Mouse (Mus musculus) liver, adult 2 months (tissue): ENCODE results near the gene Leprot. TPM values are rescaled to one million over a fixed set of nuclear protein-coding genes. Genes with fewer than 3 reads are reported as not detected.

Experiments
- DNase-seq: peaks from one replicate; pipeline ENCODE4 v3.0.0-alpha.2; 2011; ENCODE audit warnings: low read depth, low spot score; ENCODE audit errors: extremely low read depth
- H3K27ac ChIP-seq: fragments of 200-500 bp; replicated peaks from 2 replicates; pipeline ENCODE4 v1.5.1; 2012; ENCODE audit warnings: low read depth, mild to moderate bottlenecking, control low read depth, inconsistent platforms, low read length; ENCODE audit not compliant: insufficient read depth
- H3K27me3 ChIP-seq: fragments of 200-500 bp; 2 replicates; pipeline ENCODE4 v1.6.1; 2012; ENCODE audit warnings: mild to moderate bottlenecking, moderate library complexity, low read length, inconsistent platforms; ENCODE audit not compliant: control insufficient read depth, insufficient read depth
- H3K36me3 ChIP-seq: fragments of 200-500 bp; 2 replicates; pipeline ENCODE4 v1.6.1; 2012; ENCODE audit warnings: low read length, inconsistent platforms; ENCODE audit not compliant: control insufficient read depth, insufficient read depth
- H3K4me1 ChIP-seq: fragments of 200-500 bp; 2 replicates; pipeline ENCODE4 v1.6.1; 2011; ENCODE audit warnings: low read length; ENCODE audit not compliant: control insufficient read depth, insufficient read depth
- H3K4me3 ChIP-seq: fragments of 200-500 bp; 2 replicates; pipeline ENCODE4 v1.5.1; 2011; ENCODE audit warnings: low read depth, mild to moderate bottlenecking, control low read depth, low read length, moderate library complexity; ENCODE audit not compliant: insufficient read depth
- H3K79me2 ChIP-seq: fragments of 200-500 bp; 2 replicates; pipeline ENCODE4 v1.6.1; 2012; ENCODE audit warnings: inconsistent platforms, mild to moderate bottlenecking, low read length, moderate library complexity; ENCODE audit not compliant: control insufficient read depth, insufficient read depth
- H3K9ac ChIP-seq: fragments of 200-500 bp; 2 replicates; pipeline ENCODE4 v1.6.1; 2012; ENCODE audit warnings: low read depth, mild to moderate bottlenecking, control low read depth, inconsistent platforms, low read length
- CTCF ChIP-seq: fragments of 200-500 bp; IDR thresholded peaks from 2 replicates; pipeline ENCODE4 v1.5.1; 2011; ENCODE audit warnings: low read depth, low read length, control low read depth
- POLR2A ChIP-seq: fragments of 200-500 bp; IDR thresholded peaks from 2 replicates; pipeline ENCODE4 v1.6.1; 2011; ENCODE audit warnings: low read length, control low read depth; ENCODE audit not compliant: insufficient read depth; ENCODE audit errors: extremely low read depth
- WGBS: fragments of 180-500 bp; shearing (Covaris S2); methylation state at CpG from one replicate; pipeline ENCODE4 v1.1.7; 2018; 5-methylcytosine and 5-hydroxymethylcytosine counted together
- polyA plus RNA-seq: library from polyadenylated mRNA; depleted of rRNA; stranded (reverse); fragments of >200 nt; gene quantifications from 2 replicates; pipeline ENCODE4 v1.2.3, GENCODE M21; 2012
- total RNA-seq: library from RNA; depleted of rRNA; stranded (reverse); fragments of >200 nt; gene quantifications from 2 replicates; pipeline ENCODE4 v1.2.3, GENCODE M21; 2014

Gene Leprot
- total and polyA plus RNA-seq, 2 experiments = 16.8 to 18.7 TPM

DNA sequence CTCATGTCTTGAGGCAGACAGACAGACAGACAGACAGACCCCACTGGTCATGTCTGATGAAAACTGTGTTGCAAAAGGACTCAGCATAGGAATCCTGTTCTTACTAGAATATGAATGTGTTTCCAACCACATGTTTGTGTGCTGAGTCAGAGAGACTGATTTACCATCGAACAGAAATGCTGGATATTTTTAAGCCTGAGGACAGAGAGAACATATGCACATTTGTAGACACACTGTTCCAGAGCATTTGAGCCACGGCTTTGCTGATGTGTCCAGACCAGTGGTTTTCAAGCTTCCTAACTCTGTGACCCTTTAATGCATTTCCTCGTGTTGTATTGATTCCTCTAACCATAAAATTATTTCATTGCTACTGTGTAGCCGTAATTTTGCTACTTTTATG, 4.3 kb upstream of the Leprot start:
- no peak for DNase-seq

DNA sequence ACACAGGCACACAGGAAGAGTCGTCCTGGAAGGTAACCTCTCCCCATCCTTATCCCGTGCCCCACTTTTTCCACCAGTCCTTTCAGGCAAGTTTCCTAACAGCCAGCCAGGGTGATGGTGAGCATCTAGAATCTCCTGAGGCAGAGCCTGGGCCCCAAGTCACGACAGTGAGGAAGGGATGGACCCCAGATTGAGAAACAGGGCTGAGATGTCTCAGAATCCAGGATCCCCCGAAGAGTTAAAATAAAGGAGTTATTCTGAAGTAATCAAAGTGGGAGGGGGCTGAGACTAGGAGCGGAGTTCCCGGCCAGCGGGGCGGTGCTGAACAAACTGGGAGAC, 692 bp upstream of the Leprot start:
- H3K4me1 ChIP-seq = peaks cover 3% of the 10 kb centered on the region; the same call in 1 of the 2 replicates
- no peaks in the 10 kb centered on the region for H3K36me3 ChIP-seq
- WGBS = 1% methylated on average over 8 of the region's 8 CpGs
- peaks cover 2% of the 10 kb centered on the region; the same call in 1 of the 2 replicates for H3K79me2 ChIP-seq
- DNase-seq = no peak
- peak overlapping the region; percentile 56 for H3K9ac ChIP-seq
- TF ChIP-seq POLR2A (no peak), CTCF (no peak)
- H3K27me3 ChIP-seq = no peaks in the 10 kb centered on the region
- peak overlapping the region; percentile 28 for H3K27ac ChIP-seq
- peak overlapping the region; percentile 49 for H3K4me3 ChIP-seq

More for the DNA sequence above, 4.3 kb upstream of the Leprot start:
- H3K79me2 ChIP-seq = no peaks in the 10 kb centered on the region
- no peak overlapping the region for H3K27ac ChIP-seq
- H3K36me3 ChIP-seq = no peaks in the 10 kb centered on the region
- no peaks in the 10 kb centered on the region for H3K27me3 ChIP-seq
- H3K9ac ChIP-seq = no peak overlapping the region
- no peak overlapping the region for H3K4me3 ChIP-seq
- H3K4me1 ChIP-seq = no peaks in the 10 kb centered on the region; the same call in 1 of the 2 replicates
- TF ChIP-seq CTCF = no peak
- TF ChIP-seq POLR2A = no peak
- 76% methylated on average over 4 of the region's 4 CpGs for WGBS

DNA sequence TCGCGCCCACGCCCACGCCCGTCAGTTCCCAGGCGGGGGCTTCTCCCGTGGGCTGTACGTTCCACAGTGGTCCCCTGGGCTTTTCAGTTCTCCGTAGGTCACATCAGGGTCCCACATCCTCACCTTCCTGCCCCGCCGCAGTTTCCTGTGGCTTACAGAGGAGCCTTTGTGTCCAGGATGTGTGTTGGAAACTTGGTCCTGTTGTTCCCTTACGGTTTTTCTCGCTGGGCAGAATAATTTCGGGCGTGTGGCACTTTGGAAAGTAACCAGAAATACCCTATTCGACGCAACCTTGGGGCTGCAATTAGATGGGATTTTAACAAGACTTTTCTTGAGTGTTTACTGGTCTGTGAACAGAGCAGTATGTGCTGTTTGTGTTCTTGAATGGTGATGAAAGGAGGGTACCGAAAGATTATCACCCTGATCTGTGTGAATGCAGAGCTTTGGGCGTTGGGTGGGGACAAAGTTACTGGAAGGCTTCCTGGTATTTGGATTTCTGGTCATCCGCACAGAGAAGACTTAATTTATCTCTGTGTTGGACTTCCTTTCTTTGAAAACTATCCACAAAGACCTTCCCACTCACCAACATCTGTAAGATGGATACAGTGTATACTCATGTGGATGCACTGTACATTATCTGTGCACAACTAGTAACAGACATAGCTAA, 591 bp downstream of the Leprot start:
- H3K4me1 ChIP-seq = peaks cover 3% of the 10 kb centered on the region; the same call in 1 of the 2 replicates
- WGBS = under 1% methylated on average over 20 of the region's 20 CpGs
- no peaks in the 10 kb centered on the region for H3K36me3 ChIP-seq

GRCm38 (mm10) chr4:101648745-101649144, 1.2 kb downstream of the Leprot start:
- Histone ChIP-seq H3K79me2 (peaks cover 2% of the 10 kb centered on the region; the same call in 1 of the 2 replicates), H3K27ac (no peak overlapping the region), H3K4me1 (peaks cover 3% of the 10 kb centered on the region; the same call in 1 of the 2 replicates), H3K9ac (no peak overlapping the region), H3K4me3 (no peak overlapping the region), H3K27me3 (no peaks in the 10 kb centered on the region), H3K36me3 (no peaks in the 10 kb centered on the region)
- DNase-seq = no peak
- TF ChIP-seq CTCF (no peak), POLR2A (no peak)
- 70% methylated on average over 1 of the region's 1 CpGs for WGBS

More for the DNA sequence above, 591 bp downstream of the Leprot start:
- peak overlapping the region; percentile 98 for H3K9ac ChIP-seq
- H3K79me2 ChIP-seq = peaks cover 2% of the 10 kb centered on the region; the same call in 1 of the 2 replicates
- TF ChIP-seq CTCF (no peak), POLR2A (no peak)
- peak overlapping the region; percentile 95 for H3K27ac ChIP-seq
- no peaks in the 10 kb centered on the region for H3K27me3 ChIP-seq
- peak overlapping the region; percentile 96 for H3K4me3 ChIP-seq
- DNase-seq = peak; percentile 34

DNA sequence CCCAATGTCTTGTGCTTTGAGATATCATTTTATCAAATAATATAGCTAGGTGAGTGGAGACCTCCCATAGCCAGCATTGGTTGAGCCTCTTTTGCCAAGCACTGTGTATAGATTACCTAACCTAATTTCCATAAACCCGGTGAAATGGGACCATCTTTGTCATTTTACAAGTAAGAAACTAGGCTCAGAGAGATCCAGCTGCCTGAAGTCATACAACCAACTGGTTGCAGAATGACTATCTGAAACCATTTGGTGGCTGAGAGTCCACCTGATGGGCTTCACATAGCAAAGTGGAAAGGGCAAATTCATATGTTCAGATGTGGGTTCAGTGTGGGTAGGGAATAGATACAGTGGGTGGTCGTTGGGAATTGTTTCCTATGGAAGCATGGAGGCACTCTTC, 3.4 kb downstream of the Leprot start:
- 86% methylated on average over 2 of the region's 2 CpGs for WGBS
- Histone ChIP-seq H3K27ac (no peak overlapping the region), H3K4me1 (peaks cover 3% of the 10 kb centered on the region; the same call in 1 of the 2 replicates), H3K79me2 (peaks cover 2% of the 10 kb centered on the region; the same call in 1 of the 2 replicates), H3K9ac (no peak overlapping the region), H3K27me3 (no peaks in the 10 kb centered on the region), H3K36me3 (no peaks in the 10 kb centered on the region), H3K4me3 (no peak overlapping the region)
- no peak for DNase-seq
- TF ChIP-seq POLR2A (no peak), CTCF (no peak)

GRCm38 (mm10) chr4:101654256-101654655, 6.7 kb downstream of the Leprot start:
- no peak for DNase-seq
- no peaks in the 10 kb centered on the region for H3K27me3 ChIP-seq
- TF ChIP-seq CTCF (no peak), POLR2A (no peak)
- no peak overlapping the region for H3K9ac ChIP-seq
- no peak overlapping the region for H3K4me3 ChIP-seq
- 90% methylated on average over 6 of the region's 6 CpGs for WGBS
- H3K4me1 ChIP-seq = no peaks in the 10 kb centered on the region
- peaks cover 3% of the 10 kb centered on the region; the same call in 1 of the 2 replicates for H3K36me3 ChIP-seq
- H3K27ac ChIP-seq = no peak overlapping the region
- no peaks in the 10 kb centered on the region for H3K79me2 ChIP-seq
